Mouse (Mus musculus) layer of hippocampus, postnatal 25 days (tissue): ENCODE data around the gene Foxl1. TPM values are rescaled to one million over a fixed set of nuclear protein-coding genes. Genes with fewer than 3 reads are reported as not detected.

ENCODE experiments used
- DNase-seq, 2 experiments: peaks; one replicate each; pipeline ENCODE4 v3.0.0; 2022; ENCODE audit warnings: mixed read lengths in 2 of 2, low spot score in 1 of 2; ENCODE audit errors: extremely low spot score in 1 of 2
- microRNA-seq, 2 experiments: library from miRNA; unstranded; fragments of <30 nt; microRNA quantifications; one replicate each; pipeline ENCODE4 v1.2.0; 2021
- total RNA-seq, 2 experiments: library from RNA; stranded (reverse); gene quantifications; 2 replicates each; pipeline ENCODE4 v1.2.3; 2021

Gene Foxl1
- total RNA-seq, 2 experiments from 2014 or later = not detected

DNA sequence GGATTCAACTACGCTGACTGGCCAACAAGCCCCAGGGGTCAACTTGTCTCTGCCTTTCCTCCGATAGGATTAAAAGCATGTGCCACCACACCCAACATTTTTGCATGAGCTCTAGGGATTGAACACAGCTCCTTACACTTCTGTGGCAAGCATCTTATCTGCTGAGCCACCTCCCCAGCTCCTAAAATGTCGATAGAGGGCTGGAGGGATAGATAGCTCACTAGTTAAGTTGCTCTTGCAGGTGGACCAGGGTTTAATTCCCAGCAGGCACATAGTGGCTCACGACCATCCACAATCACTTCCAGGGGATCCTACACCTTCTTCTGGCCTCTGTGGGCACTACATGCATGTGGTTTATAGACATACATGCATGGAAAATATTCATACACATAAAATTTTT lies 34.7 kb downstream of the Foxl1 start:
- DNase-seq = no peak

DNA sequence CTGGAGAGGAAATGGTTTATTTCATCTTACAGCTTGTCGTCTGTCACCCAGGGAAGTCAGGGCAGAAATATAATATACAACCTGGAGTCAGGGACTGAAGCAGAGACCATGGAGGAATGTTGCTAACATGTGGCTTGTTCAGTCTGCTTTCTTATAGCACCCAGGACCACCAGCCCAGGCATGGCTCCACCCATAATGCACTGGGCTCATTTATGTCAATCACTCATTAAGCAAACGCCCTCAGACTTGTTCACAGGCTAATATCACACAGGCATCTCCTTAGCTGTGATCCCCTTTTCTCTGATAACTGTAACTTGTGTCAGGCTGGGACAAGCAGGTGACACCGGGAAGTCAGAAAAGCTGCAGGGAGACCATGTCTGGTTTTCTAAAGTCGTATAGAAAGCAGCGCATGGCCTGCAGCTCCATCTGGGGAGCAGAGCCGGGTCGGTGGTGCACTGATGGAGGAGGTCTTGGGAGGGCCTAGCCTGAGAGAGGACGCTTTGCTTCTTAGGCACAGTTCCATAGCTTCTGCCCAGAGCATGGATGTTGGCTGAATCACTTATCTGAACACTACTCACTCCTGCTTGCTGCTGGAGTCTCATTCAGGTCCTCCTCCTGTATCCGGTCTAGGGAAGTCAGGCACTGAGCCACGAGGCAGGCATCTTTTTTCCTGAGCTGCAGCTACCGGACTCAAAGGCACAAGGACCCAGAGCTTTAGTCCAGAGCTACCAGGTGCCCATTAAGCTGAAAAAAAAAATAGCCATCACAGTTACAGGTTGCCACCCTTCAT lies 35.4 kb downstream of the Foxl1 start:
- no peak for DNase-seq

DNA sequence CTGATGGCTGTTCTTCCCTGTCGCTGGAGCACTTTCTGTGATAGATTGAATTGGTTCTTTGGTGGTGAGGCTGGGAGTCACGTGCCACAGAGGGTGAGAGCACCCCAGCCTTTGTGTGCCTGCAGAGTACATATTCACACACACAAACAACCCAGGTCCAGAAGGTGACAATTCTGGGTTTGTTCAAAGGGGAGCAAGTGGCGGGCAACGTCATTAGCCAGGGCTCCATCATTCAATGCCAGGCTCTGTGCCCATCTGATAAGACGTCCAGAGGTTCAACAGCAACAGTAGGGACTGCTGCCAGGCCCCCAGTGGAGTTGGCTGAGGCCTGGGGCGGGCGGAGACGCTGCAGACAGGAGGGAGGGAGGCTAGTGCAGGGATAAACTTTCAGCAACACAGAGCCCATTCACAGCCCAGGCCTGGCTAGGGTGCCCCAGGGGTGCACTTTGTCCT lies 36.3 kb downstream of the Foxl1 start:
- no peak for DNase-seq

DNA sequence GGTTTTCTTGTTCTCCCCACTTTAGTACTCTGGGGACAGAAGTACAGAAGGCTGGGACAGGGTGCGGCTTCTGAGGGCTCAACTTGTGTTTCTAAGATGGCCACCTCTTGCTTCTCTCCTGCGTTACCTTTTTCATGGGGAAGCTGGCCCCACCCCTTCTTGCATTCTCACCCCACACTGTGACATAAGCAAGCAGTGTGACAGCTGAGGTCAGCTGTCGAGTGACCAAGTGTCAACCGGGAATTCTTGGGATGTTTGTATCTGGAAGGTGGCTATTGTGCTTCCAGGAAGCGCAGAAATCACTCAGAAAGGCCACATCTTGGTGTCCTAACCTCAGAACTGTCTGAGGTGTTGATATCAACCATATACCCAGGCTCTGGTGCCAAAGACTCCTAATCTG lies 40.3 kb downstream of the Foxl1 start:
- DNase-seq = no peak

DNA sequence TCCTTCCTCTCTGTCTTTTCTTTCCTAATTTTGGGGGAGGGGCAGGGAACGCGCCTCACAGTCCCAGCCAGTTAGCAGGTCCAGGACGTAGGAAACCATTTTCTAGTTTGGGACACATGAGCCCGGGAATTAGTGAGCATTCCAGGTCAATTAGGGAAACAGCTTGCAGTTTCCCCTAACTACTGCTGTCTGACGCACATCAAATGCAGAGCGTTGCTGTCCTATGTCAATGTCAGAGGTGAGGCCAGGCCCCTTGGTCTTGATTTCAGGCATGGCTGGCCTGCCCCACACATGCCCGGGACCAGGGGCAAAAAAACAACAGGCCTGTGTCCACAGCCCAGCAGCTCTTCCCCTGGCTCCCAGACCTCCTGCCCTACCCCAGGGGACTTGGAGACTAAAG lies 42.4 kb downstream of the Foxl1 start:
- no peak for DNase-seq

DNA sequence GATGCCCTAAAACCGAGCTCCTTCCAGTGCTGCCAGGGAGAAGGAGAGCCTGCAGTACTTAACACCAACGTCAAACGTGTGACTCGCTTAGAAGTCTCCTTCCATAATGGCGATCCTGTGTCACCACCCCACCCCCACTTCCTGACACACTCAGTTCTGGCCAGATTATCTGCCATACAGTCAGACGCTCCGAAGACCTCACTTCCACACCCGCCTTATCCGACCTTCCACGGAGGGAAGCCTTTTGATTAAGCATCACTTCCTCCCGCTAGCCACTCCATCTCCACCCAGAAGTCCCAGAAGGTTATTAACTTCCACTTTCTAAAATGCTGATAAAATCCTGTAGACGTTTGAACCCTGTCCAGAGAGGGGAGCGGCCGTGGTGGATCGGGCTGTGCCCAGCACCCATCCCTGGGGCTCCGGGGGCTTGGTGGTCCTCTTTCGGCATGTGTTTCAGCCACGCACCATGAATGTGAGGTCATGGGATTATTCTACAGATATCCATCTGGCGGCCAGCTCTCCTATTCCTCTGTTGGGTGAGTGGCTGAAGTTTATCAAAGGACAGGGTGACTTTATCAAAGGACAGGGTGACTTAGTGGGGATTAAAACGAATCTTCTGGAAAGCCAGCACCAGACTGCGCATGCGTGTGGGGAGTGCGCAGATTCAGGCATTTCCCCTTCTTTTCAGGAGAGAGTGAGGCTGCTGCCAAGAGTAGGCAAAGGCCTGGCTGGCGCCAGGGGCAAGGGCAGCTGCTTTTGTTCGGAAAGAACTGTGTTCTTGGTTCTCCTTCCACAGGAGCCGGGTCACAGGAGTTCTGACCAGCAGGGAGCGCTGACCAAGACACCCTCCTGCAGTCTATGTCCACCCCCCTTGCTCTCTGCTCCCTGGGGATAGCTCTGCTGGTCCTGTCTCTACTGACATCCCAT lies 43.1 kb downstream of the Foxl1 start:
- peak; percentile 22 to 37 for DNase-seq

DNA sequence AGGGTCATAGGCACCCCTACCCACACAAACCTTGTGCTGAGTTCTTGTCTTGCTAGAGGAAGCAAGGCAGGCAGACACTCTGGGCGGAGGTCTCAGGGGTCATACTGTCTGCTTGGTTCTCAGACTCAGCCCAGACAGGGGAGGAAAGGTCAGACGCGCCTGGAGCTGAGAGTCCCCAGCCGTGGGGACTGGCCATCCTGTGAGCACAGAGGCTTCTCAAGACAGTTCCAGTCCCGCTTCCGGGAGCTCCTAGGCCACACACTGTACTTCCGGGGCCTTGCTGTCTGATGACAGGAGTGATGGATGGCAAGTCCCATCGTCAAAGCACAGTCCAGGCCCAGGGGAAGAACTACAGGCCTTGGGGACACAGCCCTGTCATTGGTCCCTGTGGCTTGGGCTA lies 44.8 kb downstream of the Foxl1 start:
- no peak for DNase-seq

DNA sequence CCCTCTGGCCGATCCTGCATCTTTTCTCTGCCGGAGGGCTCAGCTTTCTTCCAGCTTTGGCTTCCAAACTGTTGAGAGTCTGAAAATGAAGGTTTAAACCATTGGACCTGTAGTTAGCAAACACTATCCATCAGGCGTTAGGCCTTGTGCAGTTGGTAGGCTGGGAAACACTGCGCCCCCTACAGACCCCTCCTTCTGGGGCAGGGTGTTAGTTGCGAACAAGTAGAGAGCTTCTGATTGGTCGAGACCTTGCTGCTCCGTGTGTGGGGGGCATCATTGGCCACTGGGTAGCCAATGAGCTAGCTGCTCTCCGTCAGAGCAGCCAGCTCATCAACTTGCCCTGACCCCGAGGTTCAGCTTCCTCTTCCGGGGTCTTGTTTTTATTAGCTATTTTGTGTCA lies 46.4 kb downstream of the Foxl1 start:
- no peak for DNase-seq

DNA sequence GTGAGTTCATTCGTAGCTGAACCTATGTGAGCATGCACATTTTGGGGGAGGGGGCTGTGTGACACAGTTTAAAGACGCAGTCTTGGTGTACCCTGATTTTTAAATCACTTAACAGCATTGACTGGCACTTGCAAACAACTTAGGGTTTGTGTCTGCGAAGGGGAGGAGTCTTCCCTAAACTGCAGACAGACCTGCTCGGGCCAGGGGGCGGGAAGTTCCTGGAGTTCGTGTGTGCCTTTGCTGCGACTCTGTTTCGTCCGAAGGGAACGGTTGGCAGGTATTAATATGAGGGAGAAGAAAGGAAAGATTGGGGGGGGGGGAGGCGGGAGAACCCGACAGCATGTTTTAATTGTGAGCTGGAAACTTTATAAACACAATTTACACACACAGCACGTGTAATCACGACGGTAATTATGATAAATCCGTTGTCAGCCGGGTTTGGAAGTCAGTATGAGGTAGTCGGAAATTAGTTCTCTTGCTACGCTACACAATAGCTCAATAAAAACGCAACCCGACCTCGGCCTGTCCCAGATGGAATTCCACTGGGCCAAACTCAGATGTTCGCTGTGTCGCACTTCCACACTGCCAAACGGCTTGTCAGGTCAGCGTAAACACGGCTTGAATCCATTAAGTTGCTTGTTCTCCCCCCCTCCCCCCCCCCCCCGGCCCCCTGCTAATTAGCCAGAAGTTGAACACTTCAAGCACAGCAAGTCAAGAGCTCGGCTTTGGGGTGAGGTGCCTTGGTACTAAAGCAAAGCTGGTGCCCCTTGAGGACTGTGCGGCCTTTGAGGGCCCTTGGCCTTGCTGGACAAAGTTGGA lies 47.2 kb downstream of the Foxl1 start:
- no peak for DNase-seq

DNA sequence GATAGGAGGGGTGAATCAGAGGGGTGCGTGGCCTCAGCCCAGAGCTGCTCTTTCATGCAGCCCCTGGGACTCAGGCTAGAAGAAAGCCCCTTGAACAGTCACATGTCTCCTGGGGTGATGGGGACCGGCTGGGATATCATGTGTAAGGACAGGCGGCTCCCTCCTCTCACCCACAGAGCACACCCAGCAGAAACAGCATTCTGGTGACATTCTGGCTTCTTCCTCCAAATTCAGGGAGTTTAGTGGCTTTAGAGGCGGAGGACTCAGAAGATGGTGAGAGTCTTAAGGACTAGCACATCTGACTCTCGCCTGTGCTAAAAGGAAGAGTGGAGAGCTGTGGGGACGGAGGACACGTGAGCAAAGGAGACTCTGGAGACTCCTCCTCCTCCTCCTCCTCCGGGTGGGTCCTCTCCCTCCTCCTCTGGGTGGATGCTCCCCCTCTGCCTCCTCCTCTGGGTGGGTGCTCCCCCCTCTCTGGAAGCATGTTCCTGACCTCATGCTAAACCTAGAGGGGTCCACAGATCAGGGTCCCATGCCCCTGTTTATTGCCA lies 47.9 kb downstream of the Foxl1 start:
- DNase-seq = no peak

DNA sequence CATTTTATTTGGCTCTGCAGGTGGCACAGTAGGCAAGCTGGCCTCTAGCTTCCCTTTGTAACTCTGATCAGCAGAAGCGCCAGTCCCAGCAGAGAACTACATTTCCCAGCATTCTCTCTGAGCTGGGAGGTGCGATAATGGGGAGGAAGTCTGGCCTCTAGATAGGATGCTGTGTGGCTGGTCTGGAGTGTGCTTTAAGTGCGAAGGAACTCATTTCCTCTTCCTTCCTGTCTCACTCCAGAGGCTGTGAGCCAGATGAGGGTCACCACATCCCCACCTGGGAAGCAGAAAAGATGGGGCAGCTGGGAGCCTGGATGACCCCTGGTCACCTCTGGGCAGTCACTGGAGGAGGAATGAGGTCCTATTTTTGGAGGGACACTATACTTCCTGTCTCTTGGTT lies 48.6 kb downstream of the Foxl1 start:
- no peak for DNase-seq

Small RNA genes lying within 50 kb of the gene (microRNA-seq; reads per million reads assigned to microRNA genes)
- 0 reads per million in 2 experiments for gene Gm27530

Other genes starting within 250 kb of the Foxl1 start
- 1 to 10 TPM in 1 of 2 experiments, under 1 TPM in 1; 0.87 to 1.0 TPM for gene Foxf1, start 43.6 kb upstream of the Foxl1 start, total RNA-seq
- 10 to 100 TPM; 35.4 to 40.4 TPM for gene Mthfsd, start 19.5 kb upstream of the Foxl1 start, total RNA-seq
- gene Foxc2, start 11.8 kb upstream of the Foxl1 start, total RNA-seq = under 1 TPM; 0.66 to 0.82 TPM